Mouse (Mus musculus) forebrain, embryonic 15.5 days (tissue): ENCODE measurements at regions not wholly inside any gene's neighbourhood (a gene's known extent, or its start where the extent isn't known, plus 50 kb on each side); places are given as distances from the start of the nearest gene placed in this dataset.

ENCODE experiments used
- ATAC-seq: fragments of 200-750 bp; cut with Nextera tagmentation; replicated peaks from 2 replicates; pipeline ENCODE4 v1.8.0; 2017; ENCODE audit warnings: mild to moderate bottlenecking, moderate TSS enrichment, moderate library complexity
- H3K27ac ChIP-seq: fragments of 300-500 bp; sonication (generic); replicated peaks from 2 replicates; pipeline ENCODE4 v1.5.1; 2015; ENCODE audit warnings: mild to moderate bottlenecking, inconsistent platforms
- H3K27me3 ChIP-seq: fragments of 300-500 bp; sonication (generic); 2 replicates; pipeline ENCODE4 v1.6.1; 2015; ENCODE audit warnings: inconsistent platforms
- H3K36me3 ChIP-seq: fragments of 300-500 bp; sonication (generic); 2 replicates; pipeline ENCODE4 v1.6.1; 2015; ENCODE audit warnings: mild to moderate bottlenecking, inconsistent platforms
- H3K4me1 ChIP-seq: fragments of 300-500 bp; sonication (generic); 2 replicates; pipeline ENCODE4 v1.6.1; 2015; ENCODE audit warnings: inconsistent platforms
- H3K4me2 ChIP-seq: fragments of 300-500 bp; sonication (generic); replicated peaks from 2 replicates; pipeline ENCODE4 v1.6.1; 2015; ENCODE audit warnings: mild to moderate bottlenecking, inconsistent platforms
- H3K4me3 ChIP-seq: fragments of 300-500 bp; sonication (generic); 2 replicates; pipeline ENCODE4 v1.5.1; 2015; ENCODE audit warnings: mild to moderate bottlenecking, inconsistent platforms
- H3K9ac ChIP-seq: fragments of 300-500 bp; sonication (generic); replicated peaks from 2 replicates; pipeline ENCODE4 v1.6.1; 2015; ENCODE audit warnings: mild to moderate bottlenecking, inconsistent platforms
- H3K9me3 ChIP-seq: fragments of 300-500 bp; sonication (generic); 2 replicates; pipeline ENCODE4 v1.6.1; 2016; ENCODE audit warnings: inconsistent platforms
- WGBS: fragments of 180-500 bp; shearing (Covaris S2); methylation state at CpG from one replicate; pipeline ENCODE4 v1.1.7; 2015; ENCODE audit warnings: mixed read lengths; 5-methylcytosine and 5-hydroxymethylcytosine counted together

- Histone ChIP-seq H3K9me3 (no peaks in the 10 kb centered on the region), H3K27ac (no peak overlapping the region), H3K36me3 (no peaks in the 10 kb centered on the region), H3K27me3 (no peaks in the 10 kb centered on the region), H3K9ac (no peak overlapping the region), H3K4me2 (no peak overlapping the region), H3K4me1 (peaks cover 3% of the 10 kb centered on the region; the same call in 1 of the 2 replicates), H3K4me3 (no peak overlapping the region)
- ATAC-seq, result no peak
- 64% methylated on average over 7 of the region's 7 CpGs for WGBS
These were observed 68.9 kb upstream of the Dph5 start for GRCm38 (mm10) chr3:115818734-115819133.

- Histone ChIP-seq H3K27me3 (no peaks in the 10 kb centered on the region), H3K9ac (no peak overlapping the region), H3K9me3 (no peaks in the 10 kb centered on the region), H3K4me1 (peaks cover 3% of the 10 kb centered on the region; the same call in 1 of the 2 replicates), H3K4me3 (no peak overlapping the region), H3K27ac (no peak overlapping the region), H3K4me2 (no peak overlapping the region), H3K36me3 (no peaks in the 10 kb centered on the region)
- no peak for ATAC-seq
- 68% methylated on average over 7 of the region's 7 CpGs for WGBS
These were observed 68.1 kb upstream of the Dph5 start for GRCm38 (mm10) chr3:115819401-115820138.

- no peaks in the 10 kb centered on the region for H3K36me3 ChIP-seq
- no peak overlapping the region for H3K4me2 ChIP-seq
- no peak overlapping the region for H3K4me3 ChIP-seq
- H3K9ac ChIP-seq, result no peak overlapping the region
- H3K27me3 ChIP-seq, result no peaks in the 10 kb centered on the region
- no peak overlapping the region for H3K27ac ChIP-seq
- 58% methylated on average over 8 of the region's 8 CpGs for WGBS
- H3K9me3 ChIP-seq, result no peaks in the 10 kb centered on the region
- peaks cover 3% of the 10 kb centered on the region; the same call in 1 of the 2 replicates for H3K4me1 ChIP-seq
- no peak for ATAC-seq
These were observed 67.5 kb upstream of the Dph5 start for GRCm38 (mm10) chr3:115820139-115820481.

GRCm38 (mm10) chr3:115821627-115822026, 66.0 kb upstream of the Dph5 start:
- H3K9ac ChIP-seq, result no peak overlapping the region
- H3K27ac ChIP-seq, result no peak overlapping the region
- no peaks in the 10 kb centered on the region for H3K9me3 ChIP-seq
- peaks cover 3% of the 10 kb centered on the region; the same call in 1 of the 2 replicates for H3K4me1 ChIP-seq
- no peak for ATAC-seq
- no peak overlapping the region for H3K4me2 ChIP-seq
- 92% methylated on average over 2 of the region's 2 CpGs for WGBS
- no peaks in the 10 kb centered on the region for H3K27me3 ChIP-seq
- no peaks in the 10 kb centered on the region for H3K36me3 ChIP-seq
- no peak overlapping the region for H3K4me3 ChIP-seq

- no peak for ATAC-seq
- no peaks in the 10 kb centered on the region for H3K9me3 ChIP-seq
- H3K27me3 ChIP-seq, result no peaks in the 10 kb centered on the region
- no peak overlapping the region for H3K9ac ChIP-seq
- H3K4me1 ChIP-seq, result peaks cover 3% of the 10 kb centered on the region; the same call in 1 of the 2 replicates
- no peaks in the 10 kb centered on the region for H3K36me3 ChIP-seq
- no peak overlapping the region for H3K4me3 ChIP-seq
- no peak overlapping the region for H3K27ac ChIP-seq
- H3K4me2 ChIP-seq, result no peak overlapping the region
- 38% methylated on average over 6 of the region's 6 CpGs for WGBS
These were observed 65.1 kb upstream of the Dph5 start for GRCm38 (mm10) chr3:115822491-115822890.

GRCm38 (mm10) chr3:115823741-115824140, 63.9 kb upstream of the Dph5 start:
- H3K36me3 ChIP-seq, result no peaks in the 10 kb centered on the region
- no peaks in the 10 kb centered on the region for H3K9me3 ChIP-seq
- H3K4me2 ChIP-seq, result no peak overlapping the region
- no peak for ATAC-seq
- WGBS, result 86% methylated on average over 5 of the region's 5 CpGs
- peaks cover 3% of the 10 kb centered on the region; the same call in 1 of the 2 replicates for H3K4me1 ChIP-seq
- H3K27me3 ChIP-seq, result no peaks in the 10 kb centered on the region
- no peak overlapping the region for H3K4me3 ChIP-seq
- no peak overlapping the region for H3K27ac ChIP-seq
- no peak overlapping the region for H3K9ac ChIP-seq

GRCm38 (mm10) chr3:115824792-115825191, 62.8 kb upstream of the Dph5 start:
- Histone ChIP-seq H3K4me3 (no peak overlapping the region), H3K4me2 (no peak overlapping the region), H3K9ac (no peak overlapping the region), H3K9me3 (no peaks in the 10 kb centered on the region), H3K27me3 (no peaks in the 10 kb centered on the region), H3K36me3 (no peaks in the 10 kb centered on the region), H3K27ac (no peak overlapping the region), H3K4me1 (peaks cover 3% of the 10 kb centered on the region; the same call in 1 of the 2 replicates)
- peak; percentile 66; the same call in 1 of the 2 replicates for ATAC-seq
- 60% methylated on average over 2 of the region's 2 CpGs for WGBS

GRCm38 (mm10) chr3:115835381-115835780, 52.3 kb upstream of the Dph5 start:
- Histone ChIP-seq H3K9me3 (no peaks in the 10 kb centered on the region), H3K4me3 (no peak overlapping the region), H3K4me1 (no peaks in the 10 kb centered on the region)

GRCm38 (mm10) chr3:115837617-115838216, 49.9 kb upstream of the Dph5 start:
- Histone ChIP-seq H3K4me1 (no peaks in the 10 kb centered on the region), H3K36me3 (no peaks in the 10 kb centered on the region), H3K4me3 (no peak overlapping the region), H3K9ac (no peak overlapping the region), H3K9me3 (no peaks in the 10 kb centered on the region), H3K27ac (no peak overlapping the region), H3K4me2 (no peak overlapping the region), H3K27me3 (no peaks in the 10 kb centered on the region)
- WGBS, result 81% methylated on average over 1 of the region's 1 CpGs
- ATAC-seq, result no peak

More at GRCm38 (mm10) chr3:115835381-115835780, 52.3 kb upstream of the Dph5 start:
- no peak for ATAC-seq
- Histone ChIP-seq H3K4me2 (no peak overlapping the region), H3K9ac (no peak overlapping the region), H3K36me3 (no peaks in the 10 kb centered on the region), H3K27me3 (no peaks in the 10 kb centered on the region), H3K27ac (no peak overlapping the region)
